Mouse (Mus musculus) ES-E14 (cell line): ENCODE data around the gene Arfip2.

Experiments used
- CHD2 ChIP-seq: IDR thresholded peaks from 2 replicates; pipeline ENCODE4 v1.6.1; 2014; ENCODE audit warnings: mild to moderate bottlenecking, low read depth, low read length, inconsistent platforms
- HCFC1 ChIP-seq: IDR thresholded peaks from 2 replicates; pipeline ENCODE4 v1.6.1; 2012; ENCODE audit warnings: low read length, inconsistent platforms, borderline replicate concordance; ENCODE audit not compliant: insufficient read depth
- MAFK ChIP-seq: IDR thresholded peaks from 2 replicates; pipeline ENCODE4 v1.6.1; 2014; ENCODE audit warnings: mild to moderate bottlenecking, low read depth, low read length, inconsistent platforms; ENCODE audit not compliant: insufficient read depth
- ZC3H11A ChIP-seq: IDR thresholded peaks from 2 replicates; pipeline ENCODE4 v1.6.1; 2012; ENCODE audit warnings: low read depth, mild to moderate bottlenecking, inconsistent platforms, low read length, borderline replicate concordance
- ZNF384 ChIP-seq: IDR thresholded peaks from 2 replicates; pipeline ENCODE4 v1.6.1; 2012; ENCODE audit warnings: low read depth, low read length, inconsistent platforms

- no peak for TF ChIP-seq ZC3H11A
- no peak for TF ChIP-seq MAFK
- TF ChIP-seq ZNF384: no peak
- TF ChIP-seq HCFC1: no peak
- TF ChIP-seq CHD2: no peak
Measured at GRCm38 (mm10) chr7:105640894-105641255, 659 bp upstream of the Arfip2 start.
